22 mouse cellular contexts compared by ENCODE assay signal in the genomic region with DNA sequence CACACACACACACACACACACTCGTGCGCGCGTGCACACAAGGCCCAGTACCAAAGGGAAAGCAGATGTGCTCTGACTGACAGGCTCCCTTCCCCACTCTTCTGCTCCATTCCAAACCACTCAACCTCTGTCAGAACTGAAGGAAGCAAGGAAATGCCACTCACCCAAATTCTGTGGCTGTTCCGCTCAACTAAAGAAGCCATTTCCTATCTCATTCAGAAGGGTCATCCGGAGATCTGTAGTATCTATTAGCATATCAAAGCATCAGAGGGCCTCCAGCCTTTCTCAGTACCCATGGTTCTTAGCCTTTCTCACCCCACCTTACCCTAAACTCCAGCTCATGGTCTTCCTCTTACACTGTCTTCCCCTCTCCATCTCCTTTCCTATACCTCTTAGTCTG.
DNase-seq lines count a peak whose midpoint lies in the region; ATAC-seq and TF ChIP-seq lines count a peak whose summit lies in the region.
"Had no signal": no experiment of that assay in that cellular context is flagged by ENCODE, and none has a peak within 500 bp of the region (broad histone marks: within the 10 kb centered on the region; RNA-seq: fewer than 3 reads in every experiment).

No protein-coding gene starts in this region.

- H3K27ac ChIP-seq in ES-Bruce4 (ENCODE audit: insufficient read depth, low read length) (peak overlapping the region; percentile 9; the same call in 1 of the 2 replicates), ES-E14 (ENCODE audit: insufficient read depth, low read depth, low read length, poor library complexity, severe bottlenecking) (peak overlapping the region; percentile 73)
- no peak overlapping the region for H3K27ac ChIP-seq in intestine, embryonic 15.5 days
- H3K27ac ChIP-seq: embryonic facial prominence, embryonic 10.5 days; embryonic facial prominence, embryonic 12.5 days; forebrain, embryonic 12.5 days had no signal

- TF ChIP-seq EP300 in ES-Bruce4 (IDR thresholded peaks at IDR 0.05; ENCODE audit: insufficient read depth, low read depth, low read length) = peak; percentile 79; the same call in 1 of the 2 replicates

- H3K4me3 ChIP-seq in ES-Bruce4 (ENCODE audit: low read depth, low read length) = peak overlapping the region; percentile 10; the same call in 1 of the 2 replicates
- H3K4me3 ChIP-seq in ES-E14 (ENCODE audit: insufficient read depth in 1 of 2, low read depth in 1 of 2, low read length in 2 of 2, poor library complexity in 1 of 2, severe bottlenecking in 1 of 2) = no peak overlapping the region
- no peak overlapping the region for H3K4me3 ChIP-seq in intestine, embryonic 15.5 days (replicated peaks)
- H3K4me3 ChIP-seq: embryonic facial prominence, embryonic 10.5 days; embryonic facial prominence, embryonic 12.5 days; forebrain, embryonic 12.5 days had no signal

- H3K9ac ChIP-seq in ES-Bruce4 (ENCODE audit: low read depth, poor library complexity, severe bottlenecking) (no peak overlapping the region), ES-E14 (ENCODE audit: insufficient read depth, low read depth, low read length, poor library complexity, severe bottlenecking) (no peak overlapping the region)
- no peak overlapping the region for H3K9ac ChIP-seq in intestine, embryonic 15.5 days
- H3K9ac ChIP-seq: embryonic facial prominence, embryonic 12.5 days; forebrain, embryonic 12.5 days had no signal

- H3K9me3 ChIP-seq in ES-Bruce4 (replicated peaks; ENCODE audit: control insufficient read depth, insufficient read depth, low read length, poor library complexity, severe bottlenecking) (no peaks in the 10 kb centered on the region), ES-E14 (ENCODE audit: control insufficient read depth, insufficient read depth, low read depth, low read length) (no peaks in the 10 kb centered on the region)
- no peaks in the 10 kb centered on the region for H3K9me3 ChIP-seq in intestine, embryonic 15.5 days
- H3K9me3 ChIP-seq: embryonic facial prominence, embryonic 10.5 days; embryonic facial prominence, embryonic 12.5 days; forebrain, embryonic 12.5 days had no signal

- no peaks in the 10 kb centered on the region for H3K27me3 ChIP-seq in ES-Bruce4 (ENCODE audit: control insufficient read depth, insufficient read depth, low read length, poor library complexity, severe bottlenecking)
- H3K27me3 ChIP-seq in intestine, embryonic 15.5 days (replicated peaks) = no peaks in the 10 kb centered on the region
- H3K27me3 ChIP-seq: embryonic facial prominence, embryonic 12.5 days had no signal

- 80% methylated on average over 6 of the region's 6 CpGs for WGBS in intestine, embryonic 15.5 days

- H3K4me2 ChIP-seq in intestine, embryonic 15.5 days (replicated peaks) = no peak overlapping the region
- H3K4me2 ChIP-seq: embryonic facial prominence, embryonic 12.5 days; forebrain, embryonic 12.5 days had no signal

- no peak for TF ChIP-seq POLR2A in ES-Bruce4 (IDR thresholded peaks at IDR 0.05; ENCODE audit: insufficient read depth, low read length)

- H3K36me3 ChIP-seq in ES-Bruce4 (ENCODE audit: control insufficient read depth, insufficient read depth, low read length, poor library complexity, severe bottlenecking) (no peaks in the 10 kb centered on the region), ES-E14 (ENCODE audit: control insufficient read depth, insufficient read depth, low read length, poor library complexity, severe bottlenecking) (no peaks in the 10 kb centered on the region; the same call in 1 of the 2 replicates)
- H3K36me3 ChIP-seq in intestine, embryonic 15.5 days = no peaks in the 10 kb centered on the region
- H3K36me3 ChIP-seq: embryonic facial prominence, embryonic 10.5 days; embryonic facial prominence, embryonic 12.5 days; forebrain, embryonic 12.5 days had no signal

- peak; percentile 79 for DNase-seq in ES-E14 (ENCODE audit: low read depth, low spot score)
- DNase-seq in WW6 (ENCODE audit: low read depth, low spot score) = peak; percentile 42
- DNase-seq in hindlimb bud, embryonic 11.5 days (ENCODE audit: extremely low spot score, low read depth, low spot score) = peak; percentile 3
- DNase-seq in lung, postnatal 25 days (ENCODE audit: low spot score) = no peak
- no peak for DNase-seq in thymus, postnatal 0 days (ENCODE audit: low spot score)
- DNase-seq: adrenal gland, adult 8-10 months; adrenal gland, postnatal 14 days; adrenal gland, postnatal 36 days; cerebellum, adult 11-12 months; cerebellum, adult 2 months; cerebellum, adult 9-10 months; cerebellum, postnatal 10 days; cerebellum, postnatal 25 days had no signal

- in situ Hi-C loops in ES-E14 (cut with MboI; ENCODE audit: low sequenced_read_pairs in 2 of 2, unreplicated experiment in 2 of 2) = loop anchor here in 1 of 2 experiments (10.0 kb wide), 1 partner anchor 212 kb away; no protein-coding TSS in a partner anchor

- no peak for ATAC-seq in megakaryocyte progenitor cell, adult 5-6 weeks (replicated peaks; ENCODE audit: poor library complexity)
- ATAC-seq in intestine, embryonic 15.5 days = no peak
- ATAC-seq: activated CD4-positive, CD25-positive, alpha-beta regulatory T cell, adult 4 months; forebrain, embryonic 14.5 days; forebrain, embryonic 16.5 days had no signal

- peaks cover 10% of the 10 kb centered on the region for H3K4me1 ChIP-seq in ES-Bruce4 (ENCODE audit: control insufficient read depth, insufficient read depth, low read length)
- peaks cover 7 to 17% of the 10 kb centered on the region in 2 experiments for H3K4me1 ChIP-seq in ES-E14 (ENCODE audit: control insufficient read depth in 2 of 2, insufficient read depth in 2 of 2, low read length in 2 of 2, poor library complexity in 1 of 2)
- H3K4me1 ChIP-seq in intestine, embryonic 15.5 days (replicated peaks) = 0 out of 2 replicates have a peak, but pooled peaks cover 2% of the 10 kb centered on the region
- H3K4me1 ChIP-seq: embryonic facial prominence, embryonic 10.5 days; embryonic facial prominence, embryonic 12.5 days; forebrain, embryonic 12.5 days had no signal

- TF ChIP-seq CTCF in ES-Bruce4 (IDR thresholded peaks at IDR 0.05; ENCODE audit: low read depth, low read length) = no peak

TF ChIP-seq in ES-E14, 5 proteins besides CTCF, POLR2A, EP300 and RAD21:
- peak; percentile 71 for TF ChIP-seq CHD2 (IDR thresholded peaks at IDR 0.05; ENCODE audit: low read depth, low read length)
- no peak for TF ChIP-seq HCFC1 (IDR thresholded peaks at IDR 0.05; ENCODE audit: borderline replicate concordance, insufficient read depth, low read length)
- TF ChIP-seq MAFK (IDR thresholded peaks at IDR 0.05; ENCODE audit: insufficient read depth, low read depth, low read length) = no peak
- no peak for TF ChIP-seq ZNF384 (IDR thresholded peaks at IDR 0.05; ENCODE audit: low read depth, low read length)

Comparison
In these comparisons a context has a peak if more than half of its experiments do, and no peak if none do; other contexts are left out.
1. DNase-seq: peak in ES-E14 (single experiment), WW6 (single experiment) and hindlimb bud, embryonic 11.5 days (single experiment); none in lung, postnatal 25 days (single experiment) and thymus, postnatal 0 days (single experiment).